Mouse (Mus musculus) kidney, postnatal 14 days (tissue): ENCODE data around the gene Zbtb22.
"Not testable (repeated sequence)": the region's sequence is repeated elsewhere in the genome, so short reads cannot be mapped to it uniquely, and the experiment has no call there.

Experiments used
- DNase-seq: peaks from one replicate; pipeline ENCODE4 v3.0.0; 2022; ENCODE audit warnings: mixed read lengths

Zbtb22 gene

DNA sequence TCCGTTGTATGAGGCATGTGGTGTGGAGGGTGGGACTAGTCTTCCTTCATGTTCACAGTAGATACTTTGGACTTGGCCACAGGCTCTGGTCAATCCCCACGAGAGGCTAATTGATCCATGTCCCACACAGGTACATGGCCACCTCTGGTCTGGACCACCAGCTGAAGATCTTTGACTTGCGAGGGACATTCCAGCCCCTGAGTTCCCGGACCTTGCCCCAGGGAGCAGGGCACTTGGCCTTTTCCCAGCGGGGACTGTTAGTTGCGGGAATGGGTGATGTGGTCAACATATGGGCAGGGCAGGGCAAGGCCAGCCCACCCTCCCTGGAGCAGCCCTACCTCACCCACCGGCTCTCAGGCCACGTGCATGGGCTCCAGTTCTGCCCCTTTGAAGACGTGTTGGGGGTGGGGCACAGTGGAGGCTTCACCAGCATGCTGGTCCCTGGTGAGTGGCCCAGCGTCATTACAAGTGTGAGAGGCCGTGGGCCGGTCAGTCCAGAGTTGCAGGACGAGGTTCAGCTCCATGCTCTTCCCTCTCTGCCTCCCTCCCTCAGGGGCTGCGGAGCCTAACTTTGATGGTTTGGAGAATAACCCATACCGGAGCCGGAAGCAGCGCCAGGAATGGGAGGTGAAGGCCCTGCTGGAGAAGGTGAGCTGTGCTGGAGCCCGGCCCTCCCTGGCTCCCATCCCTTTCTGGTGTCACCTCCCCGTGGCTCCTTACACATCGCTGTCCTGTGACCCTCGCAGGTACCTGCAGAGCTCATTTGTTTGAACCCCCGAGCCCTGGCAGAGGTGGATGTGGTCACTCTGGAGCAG lies 32.6 kb downstream of the Zbtb22 start:
- no peak for DNase-seq

DNA sequence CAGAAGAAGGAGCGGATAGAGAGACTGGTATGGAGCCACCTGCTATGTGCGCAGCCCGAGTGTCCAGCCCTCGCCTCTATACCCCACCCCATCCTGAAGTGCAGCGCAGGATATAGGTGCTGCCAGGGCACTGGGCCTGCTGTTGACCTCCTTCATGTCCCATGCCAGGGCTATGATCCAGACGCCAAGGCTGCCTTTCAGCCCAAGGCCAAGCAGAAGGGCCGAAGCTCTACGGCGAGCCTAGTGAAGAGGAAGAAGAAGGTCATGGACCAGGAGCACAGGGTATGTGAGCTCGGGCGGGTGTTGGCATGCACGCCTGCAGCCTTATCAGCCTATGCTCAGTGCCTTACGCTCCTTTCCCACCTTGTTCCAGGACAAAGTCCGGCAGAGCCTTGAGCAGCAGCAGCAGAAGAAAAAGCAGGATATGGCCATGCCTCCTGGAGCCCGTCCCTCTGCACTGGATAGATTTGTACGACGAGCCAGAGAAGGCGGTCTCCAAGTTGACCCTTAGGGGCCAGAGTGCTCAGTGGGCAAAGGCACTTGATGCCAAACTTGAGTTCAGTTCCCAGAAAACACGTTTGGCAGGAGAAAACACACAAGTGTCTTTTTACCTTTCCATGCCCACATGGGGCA lies 33.3 kb downstream of the Zbtb22 start:
- DNase-seq = no peak

DNA sequence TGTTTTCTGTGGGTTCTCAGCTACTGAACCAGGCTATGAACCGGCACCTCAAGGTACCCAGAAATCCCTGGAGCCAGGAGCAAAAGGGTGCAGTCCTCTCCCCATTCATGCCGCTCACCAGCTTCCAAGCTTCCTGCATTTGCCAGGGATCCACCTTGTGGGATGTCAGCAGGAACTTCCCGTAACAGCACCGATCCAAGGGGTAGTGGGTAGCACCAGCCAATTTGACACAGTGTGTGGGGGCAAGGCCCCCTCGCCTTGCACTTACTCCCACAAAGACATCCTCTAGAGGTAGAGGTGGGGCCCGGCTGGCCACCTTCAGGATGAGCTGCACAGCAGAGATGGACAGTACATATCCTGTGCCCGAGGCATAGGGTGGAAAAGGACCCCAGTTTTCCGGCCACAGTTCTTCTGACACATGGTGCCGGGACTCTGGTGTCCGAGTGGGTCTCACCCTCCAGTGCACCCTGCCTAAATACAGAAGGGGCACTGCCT lies 34.5 kb downstream of the Zbtb22 start:
- no peak for DNase-seq

DNA sequence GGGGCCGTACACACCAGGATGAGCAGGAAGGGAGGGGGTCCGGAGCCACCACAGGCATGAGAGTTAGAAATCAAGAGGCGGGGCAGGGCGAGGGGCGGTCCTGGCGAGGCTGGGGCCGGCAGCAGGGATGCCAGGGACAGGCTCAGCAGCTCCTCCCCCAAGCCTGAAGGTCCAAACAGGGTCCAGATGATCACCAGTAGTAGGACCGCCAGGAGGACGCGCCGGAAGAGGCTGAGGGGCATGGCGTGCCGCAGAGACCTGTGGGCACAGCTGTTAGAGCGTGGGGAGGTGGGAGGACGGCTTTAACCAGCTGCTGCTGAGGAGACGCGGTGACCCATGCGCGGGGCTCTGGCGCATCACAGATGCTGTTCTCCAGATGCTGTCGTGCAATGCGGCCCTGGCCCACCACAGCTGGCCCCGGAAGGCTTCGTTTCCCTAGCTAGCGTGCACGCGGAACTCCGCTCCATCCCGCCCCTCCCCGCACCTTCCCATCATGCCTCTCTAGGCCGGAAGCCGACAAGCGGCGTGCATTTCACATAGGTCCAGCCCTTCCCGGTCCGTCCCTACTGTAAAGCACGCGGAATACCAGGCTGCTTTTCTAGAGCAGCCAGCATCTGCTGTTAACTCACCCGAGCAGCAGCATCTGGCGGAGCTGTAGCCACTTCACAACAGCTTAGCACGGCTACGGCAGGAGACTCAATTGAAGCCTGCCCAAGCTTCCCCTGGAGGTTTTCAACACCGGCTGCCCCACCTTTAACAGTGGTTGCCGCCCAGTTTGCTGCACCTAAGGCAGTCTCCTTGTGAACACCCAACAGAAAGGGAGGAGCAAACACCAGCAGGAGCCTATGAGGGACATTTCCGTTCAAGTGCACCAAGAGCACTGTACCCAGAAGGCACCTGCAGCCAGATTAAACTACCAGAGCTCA lies 35.6 kb downstream of the Zbtb22 start, which contains the start of gene B3galt4:
TSS of gene B3galt4 (minus strand) at position 468 of the 926 bp plus-strand sequence.
- peak; percentile 86 for DNase-seq

DNA sequence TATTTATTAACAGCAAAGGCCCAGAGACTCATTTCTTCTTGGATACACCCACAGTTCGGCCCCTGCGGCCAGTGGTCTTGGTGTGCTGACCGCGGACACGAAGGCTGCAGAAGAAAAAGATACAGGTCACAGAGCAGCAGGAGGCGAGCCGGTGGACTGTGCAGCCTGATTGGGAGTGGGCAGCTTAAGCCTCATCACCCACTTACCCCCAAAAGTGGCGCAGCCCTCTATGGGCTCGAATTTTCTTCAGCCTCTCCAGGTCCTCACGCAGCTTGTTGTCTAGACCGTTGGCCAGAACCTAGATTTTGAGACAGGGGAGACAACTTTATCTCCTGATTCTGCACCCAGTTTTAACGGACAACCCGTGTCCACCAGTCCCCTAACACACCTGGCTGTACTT lies 36.3 kb downstream of the Zbtb22 start:
- DNase-seq = not testable (repeated sequence)

DNA sequence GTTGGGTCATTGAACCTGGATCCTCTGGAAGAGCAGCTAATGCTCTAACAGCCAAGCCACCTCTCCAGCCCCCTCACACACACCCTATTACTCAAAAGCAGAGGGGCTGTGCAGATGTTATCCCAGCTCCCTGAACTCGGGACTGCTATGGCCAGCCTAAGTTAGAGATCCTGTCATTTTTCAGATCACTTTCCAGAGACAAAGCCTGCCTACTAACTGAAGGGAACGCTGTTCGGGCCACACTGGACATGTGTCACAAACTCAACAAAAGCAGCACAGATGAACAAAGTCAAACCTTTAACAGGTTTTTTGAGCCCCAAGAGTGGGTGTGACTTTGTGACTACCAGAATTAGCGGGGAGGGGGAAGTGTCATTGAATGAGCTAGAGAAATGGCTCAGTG lies 37.2 kb downstream of the Zbtb22 start:
- DNase-seq = no peak

DNA sequence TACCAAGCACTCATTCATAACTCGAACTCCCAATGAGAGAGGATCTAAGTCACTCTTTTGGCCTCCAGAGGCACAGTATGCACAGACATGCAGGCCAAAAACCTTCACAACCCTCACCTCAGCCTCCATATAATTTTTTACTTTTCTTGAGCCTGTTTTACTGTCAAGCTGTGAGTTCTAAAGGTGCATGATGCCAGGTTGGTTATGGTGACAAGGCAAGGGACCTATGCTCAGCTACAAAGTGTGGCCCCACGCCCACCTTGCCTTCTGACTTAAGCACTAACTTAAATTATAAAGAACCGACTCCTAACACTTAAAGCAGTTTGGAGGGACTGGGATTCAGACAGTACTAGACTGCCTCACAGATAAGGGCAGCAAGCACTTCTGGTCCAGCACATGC lies 37.6 kb downstream of the Zbtb22 start:
- DNase-seq = no peak

DNA sequence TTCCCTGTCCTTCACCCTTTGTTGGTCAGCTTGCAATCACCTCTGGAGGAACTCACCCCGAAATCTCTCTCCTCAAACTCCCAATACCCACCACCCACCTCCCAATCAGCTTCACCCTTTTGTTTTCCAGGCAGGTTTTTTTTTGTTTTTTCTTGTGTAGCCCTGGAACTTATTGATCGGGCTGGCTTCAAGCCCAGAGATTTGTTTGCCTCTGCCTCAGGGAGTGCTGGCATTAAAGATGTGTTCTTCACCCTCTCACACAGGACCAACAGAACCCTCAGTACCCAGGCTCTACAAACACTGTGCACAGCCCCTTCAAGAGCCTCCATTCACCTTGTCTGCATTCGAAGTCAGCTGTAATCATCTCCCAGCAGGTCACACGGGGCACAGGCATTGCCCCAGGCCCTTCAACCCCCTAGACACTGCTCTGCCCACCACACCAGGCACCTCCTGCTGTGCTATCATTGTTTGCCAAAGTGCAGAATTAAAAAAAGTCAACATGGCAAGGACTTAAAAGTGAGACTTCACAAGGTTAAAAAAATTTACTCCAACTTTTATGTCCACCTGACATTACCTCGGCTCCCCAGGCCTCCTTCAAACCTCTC lies 38.4 kb downstream of the Zbtb22 start:
- DNase-seq = no peak

DNA sequence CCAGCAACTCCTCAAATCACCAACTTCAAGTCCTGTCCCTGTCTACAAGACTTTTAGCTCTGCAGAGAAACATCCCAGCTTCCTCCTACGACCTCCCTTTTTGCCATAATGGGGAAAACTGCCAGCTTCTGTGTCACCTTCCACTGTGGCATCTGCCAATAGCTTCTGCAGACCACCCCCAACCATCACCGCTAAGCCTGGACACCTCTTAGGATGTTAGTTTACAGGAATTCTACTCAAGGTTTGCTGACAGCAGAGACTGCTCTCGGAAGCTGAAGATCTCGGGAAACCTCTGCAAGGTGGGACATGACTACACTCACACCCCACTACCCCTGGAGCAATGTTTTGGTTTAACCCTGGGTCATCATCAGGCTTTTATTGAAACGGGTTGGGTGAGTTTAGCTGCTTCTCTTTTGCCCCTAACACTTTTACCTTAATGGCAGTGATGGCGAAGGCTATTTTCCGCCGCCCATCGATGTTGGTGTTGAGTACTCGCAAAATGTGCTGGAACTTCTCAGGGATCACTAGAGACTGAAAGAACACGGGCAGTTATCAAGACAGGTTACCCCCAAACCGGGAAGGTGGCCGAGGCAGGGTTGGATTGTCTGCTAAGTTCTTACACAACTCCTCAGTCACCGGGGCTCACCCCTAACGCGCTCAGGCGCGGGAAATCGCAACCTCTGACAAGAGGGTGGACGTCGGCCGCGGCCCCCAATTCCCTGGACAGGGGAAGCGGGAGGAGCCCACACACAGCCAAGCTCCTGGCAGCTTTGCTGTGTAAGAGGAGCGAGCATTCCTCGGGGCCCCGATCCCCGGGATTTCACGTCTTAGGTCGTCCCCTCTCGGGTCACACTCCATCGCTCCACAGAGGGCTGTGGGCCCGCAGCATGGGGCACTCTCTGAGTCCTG lies 39.2 kb downstream of the Zbtb22 start:
- no peak for DNase-seq

DNA sequence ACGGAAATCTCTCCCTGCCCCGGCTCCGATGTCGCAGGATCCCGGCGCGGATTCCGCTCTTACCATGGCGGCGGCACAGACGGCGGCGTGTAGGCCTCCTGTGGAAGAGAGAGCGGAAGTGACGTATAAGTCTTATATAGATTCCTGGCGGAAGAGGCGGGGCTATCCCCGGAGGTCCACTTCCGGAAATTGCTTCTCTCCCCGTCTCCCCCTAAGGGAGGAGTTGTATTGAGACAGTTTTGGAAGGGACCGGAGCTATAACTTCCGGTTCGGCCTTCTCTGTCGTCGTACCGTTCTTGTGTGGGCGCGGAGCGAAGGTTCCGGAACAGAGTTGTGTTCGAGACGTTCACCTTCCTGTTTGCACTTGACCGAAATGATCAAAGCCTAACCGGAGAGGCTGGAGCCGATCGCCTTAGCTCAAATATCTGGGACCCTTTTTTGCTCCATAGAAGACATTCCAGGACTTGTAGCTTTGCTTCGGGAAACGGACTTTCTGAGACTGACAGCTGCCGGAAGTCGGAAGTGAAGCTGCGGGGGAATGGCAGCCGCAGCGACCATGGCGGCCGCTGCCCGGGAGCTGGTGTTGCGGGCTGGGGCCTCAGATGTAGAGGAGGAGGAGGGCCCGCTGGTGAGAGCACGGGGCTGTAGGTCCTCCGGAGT lies 40.0 kb downstream of the Zbtb22 start, which contains the start of the genes Vps52 and Rps18:
TSS of gene Vps52 (plus strand) at position 258 of the 660 bp plus-strand sequence.
TSS of gene Rps18 (minus strand) at position 447 of the 660 bp plus-strand sequence.
- peak; percentile 98 for DNase-seq

DNA sequence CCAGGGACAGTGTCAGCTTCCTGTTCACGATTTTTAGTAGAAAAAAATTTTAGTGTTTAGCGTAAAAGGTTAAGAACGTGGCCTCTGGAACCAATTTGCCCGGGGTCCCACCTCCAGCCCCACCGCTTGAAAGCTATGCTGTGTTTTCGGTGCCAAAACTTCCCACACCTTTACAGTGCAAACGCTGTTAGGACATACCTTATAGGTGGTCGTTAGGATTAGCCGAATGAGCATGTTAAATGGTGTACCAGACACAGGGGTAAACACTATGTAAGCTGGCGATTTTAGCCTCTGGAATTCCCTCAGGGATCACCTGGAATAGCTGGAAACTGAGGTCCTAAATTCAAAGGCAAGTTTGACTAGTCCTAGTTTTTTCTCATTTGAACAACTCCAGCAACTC lies 40.6 kb downstream of the Zbtb22 start:
- no peak for DNase-seq

DNA sequence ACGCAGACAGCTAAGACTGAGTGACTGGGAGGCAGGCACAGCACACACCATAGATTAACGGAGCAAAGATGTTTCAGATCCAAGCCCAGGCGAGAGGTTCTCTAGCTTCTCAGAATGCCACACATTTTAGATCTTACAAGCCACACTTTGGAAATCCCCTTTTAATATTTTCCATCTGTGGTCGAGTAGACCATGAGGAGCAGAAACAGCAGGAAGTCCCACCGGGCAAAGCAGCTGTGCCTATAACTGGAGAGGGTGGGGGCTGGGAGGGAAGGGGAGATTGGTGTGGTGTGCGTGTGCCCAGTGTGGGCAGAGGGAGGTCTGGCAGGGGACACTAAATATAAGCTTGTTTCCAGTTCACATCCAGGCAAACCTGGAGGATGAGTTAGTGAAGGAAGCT lies 41.8 kb downstream of the Zbtb22 start:
- no peak for DNase-seq

DNA sequence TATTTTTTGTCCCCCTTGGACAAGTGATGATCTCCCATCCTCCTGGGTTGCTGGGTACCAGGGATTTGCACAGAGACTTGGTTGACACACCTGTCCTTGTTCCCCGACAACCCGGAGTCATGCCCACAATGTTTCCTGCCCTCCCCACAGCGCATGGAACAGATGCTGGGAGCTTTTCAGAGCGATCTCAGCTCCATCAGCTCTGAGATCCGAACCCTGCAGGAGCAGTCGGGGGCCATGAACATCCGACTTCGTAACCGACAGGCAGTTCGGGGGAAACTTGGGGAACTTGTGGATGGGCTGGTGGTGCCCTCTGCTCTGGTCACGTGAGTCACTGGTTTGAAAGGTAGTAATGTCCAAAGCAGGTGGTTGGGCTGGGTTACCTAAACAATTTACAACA lies 42.7 kb downstream of the Zbtb22 start:
- DNase-seq = no peak

DNA sequence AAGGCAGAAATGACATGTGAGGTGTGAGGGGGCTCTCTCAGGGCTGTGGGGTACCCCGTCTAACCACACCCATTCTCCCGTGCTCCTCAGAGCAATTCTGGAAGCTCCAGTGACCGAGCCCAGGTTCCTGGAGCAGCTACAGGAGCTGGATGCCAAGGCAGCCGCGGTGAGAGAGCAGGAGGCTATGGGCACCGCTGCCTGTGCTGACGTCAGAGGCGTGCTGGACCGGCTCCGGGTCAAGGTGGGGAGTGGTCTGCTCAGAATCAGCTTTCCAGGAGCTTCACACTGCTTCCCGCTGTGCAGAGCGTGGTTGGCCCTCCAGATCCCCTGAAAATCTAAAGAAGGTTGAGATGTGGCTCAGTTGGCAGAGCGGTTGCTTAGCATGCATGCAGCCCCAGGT lies 43.4 kb downstream of the Zbtb22 start:
- DNase-seq = no peak

DNA sequence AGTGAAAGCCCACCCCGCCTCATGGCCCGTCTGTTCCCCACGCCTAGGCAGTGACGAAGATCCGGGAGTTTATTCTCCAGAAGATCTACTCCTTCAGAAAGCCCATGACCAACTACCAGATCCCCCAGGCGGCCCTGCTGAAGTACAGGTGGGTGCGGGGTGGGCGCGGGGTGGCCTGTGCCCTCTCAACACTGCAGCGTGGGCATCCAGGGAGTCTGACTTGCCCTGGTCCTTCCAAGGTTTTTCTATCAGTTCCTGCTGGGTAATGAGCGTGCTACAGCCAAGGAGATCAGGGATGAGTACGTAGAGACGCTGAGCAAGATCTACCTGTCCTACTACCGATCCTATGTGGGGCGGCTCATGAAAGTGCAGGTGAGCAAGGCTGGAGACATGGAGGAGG lies 44.2 kb downstream of the Zbtb22 start:
- DNase-seq = no peak

DNA sequence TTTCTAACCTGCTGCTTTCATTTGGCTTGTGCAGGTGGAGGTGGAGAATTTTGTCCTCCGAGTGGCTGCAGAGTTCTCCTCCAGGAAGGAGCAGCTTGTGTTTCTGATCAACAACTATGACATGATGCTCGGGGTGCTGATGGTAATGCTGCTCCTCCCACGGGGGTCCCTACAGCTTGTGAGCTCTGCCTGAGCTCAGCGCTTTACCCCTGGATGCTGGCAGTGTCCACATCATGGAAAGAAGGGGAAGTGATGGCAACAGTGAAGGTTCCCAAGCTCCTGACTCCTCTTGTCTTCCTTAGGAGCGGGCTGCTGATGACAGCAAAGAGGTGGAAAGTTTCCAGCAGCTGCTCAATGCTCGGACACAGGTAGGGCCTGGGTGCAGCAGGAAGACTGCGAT lies 47.2 kb downstream of the Zbtb22 start:
- no peak for DNase-seq

DNA sequence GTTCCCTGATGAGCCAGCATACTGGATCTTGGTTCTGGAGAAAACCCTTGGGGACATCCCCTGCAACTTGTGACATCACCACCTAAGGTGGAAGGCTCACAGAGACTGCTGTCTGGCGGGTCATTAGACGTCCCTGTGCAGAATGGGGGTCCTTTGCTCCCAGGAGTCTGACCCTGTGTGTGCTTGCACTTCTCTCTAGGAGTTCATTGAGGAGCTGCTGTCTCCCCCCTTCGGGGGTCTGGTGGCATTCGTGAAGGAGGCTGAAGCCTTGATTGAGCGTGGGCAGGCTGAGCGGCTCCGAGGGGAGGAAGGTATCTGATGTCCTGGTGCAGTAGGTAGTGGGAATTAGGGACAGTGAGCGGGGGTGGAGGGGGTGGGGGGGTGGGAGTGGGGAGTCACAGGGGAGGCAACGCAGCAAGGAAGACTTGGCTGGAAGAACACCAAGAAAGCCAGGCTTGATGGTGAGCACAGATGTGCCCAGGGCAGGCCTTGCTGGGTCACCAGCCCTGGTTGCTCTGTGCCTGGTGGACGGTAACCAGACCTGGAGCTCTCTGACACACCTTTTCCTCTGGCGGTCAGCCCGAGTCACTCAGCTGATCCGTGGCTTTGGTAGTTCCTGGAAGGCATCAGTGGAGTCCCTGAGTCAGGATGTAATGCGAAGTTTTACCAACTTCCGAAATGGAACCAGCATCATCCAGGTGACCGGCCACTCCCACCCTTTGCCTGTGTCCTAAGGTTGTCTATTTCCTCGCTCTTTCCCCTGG lies 49.6 kb downstream of the Zbtb22 start:
- DNase-seq = no peak

DNA sequence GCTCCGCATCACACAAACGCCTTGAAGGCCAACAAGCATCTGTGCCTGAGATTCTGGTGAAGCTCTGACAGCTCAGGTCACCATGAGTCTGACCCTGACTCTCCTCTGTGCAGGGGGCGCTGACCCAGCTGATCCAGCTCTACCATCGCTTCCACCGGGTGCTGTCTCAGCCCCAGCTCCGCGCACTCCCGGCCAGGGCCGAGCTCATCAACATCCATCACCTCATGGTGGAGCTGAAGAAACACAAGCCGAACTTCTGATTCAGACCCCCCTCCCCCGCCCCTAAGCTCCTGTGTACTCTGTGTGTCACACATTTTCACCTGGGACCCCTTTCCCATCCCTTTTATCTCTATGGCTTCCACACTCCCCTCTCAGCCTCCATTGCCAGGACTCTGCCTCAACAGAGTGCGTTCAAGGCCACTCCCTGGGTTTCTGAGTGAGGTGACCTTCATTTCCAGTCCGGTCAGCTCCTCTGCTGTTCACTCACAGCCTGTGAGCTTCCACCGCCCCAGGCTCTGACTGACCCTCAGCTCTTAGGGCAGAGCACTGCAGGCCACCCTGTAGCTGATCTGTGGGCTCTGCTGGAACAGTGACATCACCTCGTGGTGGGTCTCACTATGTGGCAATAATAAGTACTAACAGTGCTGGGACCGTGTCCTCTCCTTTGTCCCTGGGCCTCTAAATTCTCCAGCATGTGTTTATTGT lies 50.3 kb downstream of the Zbtb22 start:
- no peak for DNase-seq

DNA sequence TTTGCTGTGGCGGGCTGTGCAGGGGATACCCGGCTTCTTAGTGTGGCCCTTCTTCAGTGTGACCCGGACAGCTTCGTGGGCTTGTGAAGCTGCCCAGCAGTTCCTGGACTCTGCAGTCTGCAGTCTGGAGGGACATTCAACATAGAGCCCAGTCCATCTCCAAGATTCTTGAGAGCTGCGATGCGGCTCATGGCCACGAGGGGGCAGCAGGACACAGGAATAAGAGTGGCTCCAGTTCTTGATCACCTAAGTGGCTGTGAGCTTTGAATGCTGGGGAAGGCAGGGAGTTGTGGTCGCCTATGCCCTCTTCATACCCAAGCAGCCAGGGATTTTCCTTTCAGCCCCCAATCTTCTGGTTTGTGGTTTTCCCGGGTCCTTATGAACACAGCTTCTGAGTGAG lies 52.8 kb downstream of the Zbtb22 start:
- peak; percentile 85 for DNase-seq
